8 mouse cellular contexts compared by ENCODE assay signal in the genomic region with DNA sequence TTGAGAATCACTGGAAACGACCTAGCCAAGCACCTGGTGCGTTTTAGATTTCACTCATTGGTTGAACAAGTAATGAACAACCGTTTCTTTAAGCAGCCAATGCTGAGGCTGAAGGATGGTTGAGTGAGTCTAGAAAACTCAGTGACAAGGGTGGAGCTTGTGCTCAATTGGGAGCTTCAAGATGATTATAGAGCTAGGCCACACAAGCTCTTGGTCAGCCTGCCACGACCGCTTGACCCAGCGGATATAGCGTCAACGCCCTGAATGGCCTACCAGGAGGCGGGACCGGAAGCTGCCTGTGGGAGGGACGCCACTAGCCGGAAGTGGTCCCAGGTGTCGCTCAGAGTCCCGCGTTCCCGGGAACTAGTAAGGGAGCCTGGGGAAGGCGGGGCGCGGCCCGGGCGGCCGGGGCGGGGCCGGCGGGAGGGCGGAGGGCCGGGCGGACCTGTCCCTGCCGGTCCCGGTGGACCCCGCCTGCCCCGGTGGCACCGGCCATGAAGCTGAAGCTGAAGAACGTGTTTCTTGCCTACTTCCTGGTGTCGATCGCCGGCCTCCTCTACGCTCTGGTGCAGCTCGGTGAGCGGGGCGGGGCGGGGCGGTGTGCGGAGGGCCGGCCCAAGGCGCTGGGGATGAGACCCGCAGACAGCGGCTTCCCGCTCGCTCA. TPM values are rescaled to one million over a fixed set of nuclear protein-coding genes. Genes with fewer than 3 reads are reported as not detected.
DNase-seq lines count a peak whose midpoint lies in the region; ATAC-seq lines count a peak whose summit lies in the region.

Gene B3gat3 (plus strand): TSS at position 302 of the 664 bp plus-strand sequence.

- peak within 1 kb of the TSS; percentile 69 for H3K4me2 ChIP-seq in hindbrain, embryonic 14.5 days (replicated peaks)

- H3K27me3 ChIP-seq in hindbrain, embryonic 14.5 days (ENCODE audit: control insufficient read depth, insufficient read depth, low read length), result no peaks in the 10 kb centered on the region

- peak within 1 kb of the TSS; percentile 84 for H3K27ac ChIP-seq in hindbrain, embryonic 14.5 days

- ATAC-seq in hindbrain, embryonic 14.5 days (ENCODE audit: low FRiP score), result peak; percentile 98

- 3% methylated on average over 40 of the region's 50 CpGs for WGBS in hindbrain, embryonic 14.5 days

- no peaks in the 10 kb centered on the region for H3K9me3 ChIP-seq in hindbrain, embryonic 14.5 days (ENCODE audit: control insufficient read depth, low read length)

- peak within 1 kb of the TSS; percentile 89 for H3K9ac ChIP-seq in hindbrain, embryonic 14.5 days

- H3K4me1 ChIP-seq in hindbrain, embryonic 14.5 days (replicated peaks; ENCODE audit: control insufficient read depth, insufficient read depth, low read length), result peaks cover 17% of the 10 kb centered on the region

- peaks cover 34% of the 10 kb centered on the region for H3K36me3 ChIP-seq in hindbrain, embryonic 14.5 days (replicated peaks; ENCODE audit: control insufficient read depth, insufficient read depth)

- peak within 1 kb of the TSS; percentile 93 for H3K4me3 ChIP-seq in hindbrain, embryonic 14.5 days (replicated peaks; ENCODE audit: low read length)

- DNase-seq in T-cell, adult 2 months (ENCODE audit: low spot score), result peak; percentile 76
- peak; percentile 95 to 96 for DNase-seq in cerebellum, postnatal 36 days
- DNase-seq in frontal cortex, postnatal 36 days (ENCODE audit: low spot score in 2 of 2), result peak; percentile 94 to 96
- DNase-seq in hindbrain, embryonic 14.5 days (ENCODE audit: low spot score), result peak; percentile 89
- DNase-seq in layer of hippocampus, postnatal 25 days (ENCODE audit: extremely low spot score in 1 of 2, low spot score in 1 of 2), result peak; percentile 85 to 90
- peak; percentile 95 for DNase-seq in lung, postnatal 14 days
- DNase-seq in ovary, postnatal 36 days (ENCODE audit: low spot score), result peak; percentile 94
- peak; percentile 85 for DNase-seq in thymus, postnatal 14 days

RNA-seq across cellular contexts. Expression of gene B3gat3, which starts in this region (rescaled TPM):
- 81.6 and 83.9 TPM in 2 replicates for polyA plus RNA-seq in hindbrain, embryonic 14.5 days (2014; fragmentation: Nextera tagmentation; extraction: Ambion mirVana)
- 100 to 1,000 TPM; 169 to 172 TPM for total RNA-seq in layer of hippocampus, postnatal 25 days (2021)

Comparison
In these comparisons a context has a peak if more than half of its experiments do, and no peak if none do; other contexts are left out.
1. Peak in every context shown above with its lines: DNase-seq, ATAC-seq, H3K4me3 ChIP-seq and H3K27ac ChIP-seq.